Mouse (Mus musculus) ES-Bruce4 (cell line): ENCODE data around the gene Nap1l4.

Source experiments
- CTCF ChIP-seq: IDR thresholded peaks from one replicate; pipeline ENCODE4 v1.8.1; 2011; ENCODE audit warnings: low read depth, low read length
- EP300 ChIP-seq: IDR thresholded peaks from 2 replicates; pipeline ENCODE4 v1.6.1; 2011; ENCODE audit warnings: low read depth, low read length; ENCODE audit not compliant: insufficient read depth
- POLR2A ChIP-seq: IDR thresholded peaks from one replicate; pipeline ENCODE4 v1.8.1; 2011; ENCODE audit warnings: low read length; ENCODE audit not compliant: insufficient read depth

- TF ChIP-seq CTCF (no peak), POLR2A (no peak), EP300 (0 out of 2 replicates have a peak, but pooled peaks have one; percentile 35)
Observed at GRCm38 (mm10) chr7:143467714-143468113, 81.2 kb downstream of the Nap1l4 start.
